Mouse (Mus musculus) lung, postnatal 36 days (tissue): Measurements from ENCODE around the gene Sfn.
A peak's percentile ranks its signal among the peaks of the same experiment; 100 is the strongest.

Experiments used
- DNase-seq: peaks from one replicate; pipeline ENCODE4 v3.0.0; 2022; ENCODE audit warnings: mixed read lengths

Gene Sfn

DNA sequence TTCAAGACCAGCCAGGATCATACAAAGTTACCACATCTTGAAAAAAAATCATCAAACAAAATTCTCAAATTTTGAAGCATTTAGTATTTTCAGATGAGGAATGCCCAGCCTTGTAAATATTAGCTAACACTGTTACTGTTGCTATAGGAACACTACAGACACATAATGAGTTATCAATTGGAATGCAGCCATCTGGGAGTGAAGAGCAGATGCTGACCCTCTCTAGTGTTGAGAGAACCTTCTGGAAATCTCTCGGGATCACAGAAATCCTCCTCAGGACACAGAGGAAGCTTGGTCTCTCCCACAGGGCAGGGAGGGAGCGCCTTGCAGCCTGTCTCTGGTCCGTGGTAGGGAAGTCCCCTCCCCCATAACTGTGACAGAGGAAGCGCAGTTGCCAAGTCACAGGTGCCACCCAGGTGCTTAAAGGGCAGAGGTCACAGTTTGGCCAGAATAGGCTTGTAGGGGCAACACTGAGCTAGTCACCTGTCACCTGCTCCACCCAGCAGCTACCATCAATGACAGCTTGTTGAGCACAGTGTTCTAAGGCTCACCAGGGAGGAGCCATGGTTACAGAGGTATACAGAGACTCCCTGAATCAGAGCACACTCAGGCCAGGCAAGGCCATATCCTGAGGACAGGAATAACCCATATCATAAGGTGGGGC is 17.6 kb upstream of the Sfn start:
- DNase-seq, result no peak

GRCm38 (mm10) chr4:133617936-133618335 is 16.0 kb upstream of the Sfn start:
- DNase-seq, result no peak

- no peak for DNase-seq
Observed at GRCm38 (mm10) chr4:133615416-133615815, 13.4 kb upstream of the Sfn start.

GRCm38 (mm10) chr4:133614274-133614761 is 12.3 kb upstream of the Sfn start:
- peak; percentile 92 for DNase-seq

DNA sequence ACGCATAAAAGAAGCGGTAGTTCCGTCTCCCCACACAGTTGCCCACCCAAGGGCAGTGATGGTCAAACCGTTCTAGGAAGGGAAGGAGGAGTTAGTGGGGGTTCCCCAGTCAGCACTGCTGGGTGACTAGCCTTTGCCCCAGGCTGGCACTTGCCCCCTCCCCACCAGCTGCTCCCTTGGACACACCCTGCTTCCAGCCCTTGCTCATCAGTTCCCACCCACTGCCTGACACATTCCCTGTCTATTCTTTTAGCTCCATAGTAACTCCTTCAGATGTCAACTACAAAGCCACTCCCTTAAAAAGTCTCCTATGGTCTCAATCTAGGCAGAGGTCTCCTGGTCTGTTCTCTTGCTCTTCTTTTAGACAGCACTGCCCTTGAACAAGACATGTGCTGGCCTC is 11.9 kb upstream of the Sfn start:
- DNase-seq, result no peak

- no peak for DNase-seq
Observed at GRCm38 (mm10) chr4:133613026-133613425, 11.1 kb upstream of the Sfn start.

- DNase-seq, result no peak
Observed at GRCm38 (mm10) chr4:133612416-133612815, 10.4 kb upstream of the Sfn start.

- no peak for DNase-seq
Observed at GRCm38 (mm10) chr4:133611815-133612214, 9.8 kb upstream of the Sfn start.

DNA sequence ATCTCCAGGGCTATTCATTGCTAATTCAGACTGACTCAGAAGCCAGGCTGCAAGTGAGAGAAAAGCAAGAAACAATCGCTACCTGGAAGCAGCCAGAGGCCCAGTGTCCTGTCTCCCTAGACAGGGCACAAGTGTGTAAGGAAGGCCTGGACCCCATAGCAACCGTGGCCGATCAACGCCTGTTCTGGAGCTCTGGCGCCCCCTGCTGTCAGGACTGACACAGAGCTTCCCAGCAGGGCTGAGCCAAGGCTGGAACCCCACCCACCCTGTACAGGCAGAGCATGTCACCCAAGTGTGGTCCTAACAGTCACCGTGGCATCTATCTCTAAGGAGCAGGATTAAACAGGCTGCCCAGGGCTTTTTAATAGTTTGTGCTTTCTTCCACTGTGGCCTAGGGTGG is 7.8 kb upstream of the Sfn start:
- peak; percentile 94 for DNase-seq

GRCm38 (mm10) chr4:133607284-133607683 is 5.3 kb upstream of the Sfn start:
- DNase-seq, result no peak

- no peak for DNase-seq
Observed at GRCm38 (mm10) chr4:133605330-133605729, 3.4 kb upstream of the Sfn start.

DNA sequence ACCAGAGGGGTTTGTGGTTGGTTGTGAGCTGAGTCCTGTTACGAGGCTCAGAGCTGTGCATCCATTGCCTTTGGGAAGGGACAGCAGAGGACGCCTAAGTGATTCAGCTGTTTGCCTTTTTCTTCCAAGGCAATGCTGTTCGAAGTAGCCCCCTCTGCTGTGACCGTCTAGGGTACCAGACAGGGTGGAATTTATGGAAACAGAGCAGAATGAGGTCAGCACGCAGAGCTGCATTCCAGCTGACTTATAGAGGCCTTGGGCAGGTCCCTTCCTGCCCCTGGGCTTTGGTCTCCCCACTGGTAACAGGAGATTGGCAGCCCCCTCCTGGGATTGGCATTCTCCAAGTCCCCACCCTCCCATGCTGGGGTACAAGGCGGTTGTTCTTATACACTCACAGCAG is 2.9 kb upstream of the Sfn start:
- no peak for DNase-seq

DNA sequence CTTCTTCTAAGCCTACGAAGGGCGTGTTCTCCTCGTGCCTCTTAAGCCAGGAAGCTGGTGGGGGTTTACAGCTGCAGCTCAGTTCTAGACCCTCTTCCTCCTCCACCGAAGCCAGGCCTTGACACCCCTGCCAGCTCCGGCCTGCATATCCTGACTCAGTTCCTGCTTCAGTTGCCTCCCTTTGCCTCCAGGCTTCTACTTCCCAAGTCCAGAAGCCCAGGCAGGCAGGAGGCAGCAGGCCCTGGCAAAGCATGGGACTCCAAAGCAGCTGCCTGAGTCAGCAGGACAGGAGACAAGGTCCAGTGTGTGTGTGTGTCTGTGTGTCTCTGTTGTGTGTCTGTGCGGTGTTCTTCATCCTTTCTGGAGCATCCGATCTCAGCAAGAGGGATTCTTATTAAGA is 2.2 kb upstream of the Sfn start:
- DNase-seq, result no peak

DNA sequence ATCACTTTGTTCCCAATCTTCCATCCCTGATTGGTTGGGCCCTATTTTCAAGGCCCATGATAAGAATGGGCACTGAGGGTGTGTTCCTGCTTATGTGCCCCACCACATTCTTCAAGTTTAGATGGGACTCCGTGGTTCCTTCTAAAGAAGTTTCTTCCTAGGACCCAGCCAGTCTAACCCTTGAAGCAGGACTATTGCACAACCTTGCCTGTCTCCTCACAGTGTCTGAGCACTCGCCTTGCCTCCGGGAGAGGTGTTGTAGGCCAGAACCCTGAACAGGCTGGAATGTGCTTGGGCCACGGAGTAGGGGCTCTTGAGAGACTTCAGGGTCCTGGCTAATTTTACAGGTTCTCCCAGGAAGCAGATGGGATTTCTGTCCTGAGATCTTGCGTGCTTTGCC is 1.1 kb upstream of the Sfn start:
- DNase-seq, result no peak

- no peak for DNase-seq
Observed at GRCm38 (mm10) chr4:133600306-133600705, 1.7 kb downstream of the Sfn start.

DNA sequence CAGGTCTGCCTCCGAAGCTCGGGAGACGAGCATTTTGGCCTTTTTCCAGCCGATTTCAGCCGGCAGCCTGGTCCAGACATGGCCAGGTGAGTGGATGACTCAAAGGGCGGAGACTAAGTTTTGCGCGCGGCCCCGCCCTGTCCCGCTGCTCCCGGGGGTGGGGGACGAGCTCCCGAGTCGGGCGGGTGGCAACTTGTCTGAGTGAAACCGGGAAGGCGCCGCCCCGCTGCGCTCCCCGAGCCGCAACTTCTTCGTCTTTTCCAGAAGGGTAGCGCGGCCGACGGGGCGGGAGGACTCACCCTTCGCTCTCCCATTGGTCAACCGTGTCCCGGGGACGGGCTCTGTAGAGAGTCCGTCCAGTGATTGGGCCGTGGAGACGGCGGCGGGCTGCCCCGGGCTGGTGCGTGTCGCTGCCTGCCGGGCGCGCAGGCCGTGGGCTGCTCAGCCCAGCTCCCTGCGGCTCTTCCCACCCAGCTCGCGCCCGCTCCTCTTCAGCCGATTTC is 2.3 kb downstream of the Sfn start:
- peak; percentile 97 for DNase-seq

DNA sequence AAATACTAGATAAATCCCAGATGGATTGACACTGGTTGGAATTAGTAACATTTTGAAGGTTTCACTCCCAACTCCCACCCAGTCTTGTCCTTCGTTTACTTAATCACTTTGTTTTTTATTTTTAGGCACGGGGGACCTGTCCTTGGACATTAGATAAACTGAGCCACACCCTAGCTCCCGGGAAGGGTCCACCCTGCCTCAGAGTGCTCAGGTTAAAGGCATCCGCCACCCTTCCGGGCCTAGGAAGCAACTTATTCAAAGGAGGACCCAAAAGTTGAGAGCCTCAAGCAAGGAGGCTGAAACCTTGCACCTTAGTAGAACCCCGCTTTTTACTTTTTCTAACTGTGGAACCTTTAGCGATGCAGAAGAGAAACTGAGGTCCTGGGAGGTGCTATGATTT is 2.9 kb downstream of the Sfn start:
- no peak for DNase-seq

DNA sequence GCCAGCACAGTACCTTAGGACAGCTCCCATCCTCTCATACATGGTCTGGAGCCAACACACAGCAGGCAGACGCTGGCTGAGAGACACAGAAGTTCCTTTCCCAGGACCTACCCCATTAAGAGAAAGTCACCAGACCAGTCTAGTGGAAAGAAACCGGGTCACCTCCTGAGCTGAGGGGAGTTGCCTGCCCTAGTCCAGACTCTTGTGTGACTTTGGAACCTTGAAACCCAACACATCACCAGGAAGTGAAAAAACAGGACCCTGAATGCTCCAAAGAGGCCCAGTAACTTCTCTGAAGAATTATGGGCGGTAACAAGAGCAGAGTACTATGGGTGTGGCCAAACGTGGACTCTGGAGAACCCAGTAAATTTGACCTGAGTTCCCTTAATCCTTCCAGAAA is 3.4 kb downstream of the Sfn start:
- DNase-seq, result peak; percentile 34

- no peak for DNase-seq
Observed at GRCm38 (mm10) chr4:133596084-133596483, 5.9 kb downstream of the Sfn start.

DNA sequence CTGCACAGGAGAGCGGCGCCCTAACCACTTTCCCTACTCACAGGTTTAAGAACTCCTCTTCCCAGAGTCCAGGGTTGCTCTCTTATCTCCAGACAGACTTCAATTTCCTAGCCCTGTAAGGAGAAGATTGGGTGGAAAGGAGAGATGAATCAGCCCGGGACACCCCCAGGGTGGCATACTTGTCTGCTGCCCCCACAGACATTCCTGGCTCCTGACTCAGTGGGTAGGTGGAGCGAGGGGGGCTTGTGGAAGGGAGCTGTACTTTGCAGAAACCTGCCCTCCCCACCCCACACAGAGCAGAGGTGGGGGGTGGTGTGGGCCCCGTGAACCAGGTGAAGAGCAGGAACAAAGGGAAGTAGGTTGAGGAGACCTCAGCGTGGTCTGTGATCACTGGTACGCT is 6.4 kb downstream of the Sfn start:
- no peak for DNase-seq

- peak; percentile 84 for DNase-seq
Observed at GRCm38 (mm10) chr4:133592570-133592969, 9.4 kb downstream of the Sfn start.

DNA sequence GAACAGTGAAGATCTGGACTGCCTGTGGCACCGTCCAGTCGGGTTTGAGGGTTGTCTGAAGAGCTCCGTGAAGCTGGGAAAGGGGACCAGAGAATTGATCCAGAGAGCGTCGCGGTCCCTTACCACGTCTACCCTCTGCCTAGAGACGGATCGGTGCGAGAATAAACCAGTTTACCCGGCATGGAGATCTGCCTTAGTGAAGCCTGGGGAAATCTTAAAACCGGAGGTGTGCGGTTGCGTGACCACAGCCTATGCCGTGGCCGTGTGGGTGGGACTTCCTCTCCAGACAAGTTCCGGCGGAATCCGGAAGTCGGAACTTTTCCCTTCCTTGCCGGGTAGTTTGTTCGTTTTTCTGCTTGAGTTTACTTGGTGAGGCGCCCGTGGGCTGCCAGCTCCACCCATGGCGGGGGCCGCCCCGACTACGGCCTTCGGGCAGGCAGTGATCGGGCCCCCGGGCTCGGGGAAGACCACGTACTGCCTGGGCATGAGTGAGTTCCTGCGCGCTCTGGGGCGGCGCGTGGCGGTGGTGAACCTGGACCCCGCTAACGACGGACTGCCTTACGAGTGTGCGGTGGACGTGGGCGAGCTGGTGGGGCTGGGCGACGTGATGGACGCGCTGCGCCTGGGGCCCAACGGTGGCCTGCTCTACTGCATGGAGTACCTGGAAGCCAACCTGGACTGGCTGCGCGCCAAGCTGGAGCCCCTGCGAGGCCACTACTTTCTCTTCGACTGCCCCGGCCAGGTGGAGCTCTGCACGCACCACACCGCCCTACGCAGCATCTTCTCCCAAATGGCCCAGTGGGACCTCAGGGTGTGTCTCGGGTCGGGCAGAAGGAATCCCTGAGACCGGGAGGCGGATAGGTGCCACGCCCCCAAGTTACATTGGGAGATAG is 17.7 kb downstream of the Sfn start, which contains the start of gene Gpn2:
Gene Gpn2 (plus strand): TSS at position 304 of the 893 bp plus-strand sequence.
- DNase-seq, result peak; percentile 90

- DNase-seq, result no peak
Observed at GRCm38 (mm10) chr4:133583690-133584058, 18.3 kb downstream of the Sfn start.

DNA sequence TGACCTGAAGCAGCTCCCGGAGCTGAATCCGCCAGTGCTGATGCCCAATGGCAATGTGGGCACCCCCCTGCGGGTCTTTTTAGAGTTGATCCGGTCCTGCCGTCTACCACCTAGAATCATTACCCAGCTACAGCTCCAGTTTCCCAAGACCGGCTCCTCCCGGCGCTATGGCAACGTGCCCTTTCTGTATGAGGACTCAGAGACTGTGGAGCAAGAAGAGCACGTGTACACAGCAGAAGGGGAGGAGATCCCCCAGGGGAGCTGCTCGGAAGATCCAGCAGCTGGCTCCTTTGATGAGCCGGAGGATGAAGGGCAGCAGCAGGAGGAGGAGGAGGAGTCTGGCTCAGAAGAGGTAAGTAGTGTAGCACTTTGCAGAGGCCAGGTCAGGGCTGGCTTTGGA is 24.0 kb downstream of the Sfn start:
- DNase-seq, result no peak
